Mouse (Mus musculus) bone marrow macrophage, adult 2 months (primary cell): ENCODE results near the gene Sorcs1. TPM values are rescaled to one million over a fixed set of nuclear protein-coding genes. Genes with fewer than 3 reads are reported as not detected.

ENCODE experiments used
- H3K27ac ChIP-seq: 2 replicates; pipeline ENCODE4 v1.5.1; 2012; ENCODE audit warnings: low read depth, low read length; ENCODE audit not compliant: insufficient read depth
- H3K4me1 ChIP-seq: 2 replicates; pipeline ENCODE4 v1.6.1; 2012; ENCODE audit warnings: low read length; ENCODE audit not compliant: control insufficient read depth, insufficient read depth
- H3K4me3 ChIP-seq: 2 replicates; pipeline ENCODE4 v1.5.1; 2012; ENCODE audit warnings: mild to moderate bottlenecking, low read length, moderate library complexity; ENCODE audit not compliant: insufficient read depth
- CTCF ChIP-seq: IDR thresholded peaks from 2 replicates; pipeline ENCODE4 v1.5.1; 2012; ENCODE audit warnings: low read depth, mild to moderate bottlenecking, low read length, moderate library complexity
- POLR2A ChIP-seq: IDR thresholded peaks from 2 replicates; pipeline ENCODE4 v1.6.1; 2012; ENCODE audit warnings: mild to moderate bottlenecking, low read depth, low read length, borderline replicate concordance
- polyA plus RNA-seq: library from polyadenylated mRNA; stranded (reverse); fragments of >200 nt; gene quantifications from 2 replicates; pipeline ENCODE4 v1.2.4, GENCODE M21; 2012; ENCODE audit not compliant: missing spikeins, insufficient read depth, insufficient read length

Sorcs1 gene
- polyA plus RNA-seq, 1 experiment = not detected

GRCm38 (mm10) chr19:50326151-50326550, 352.3 kb downstream of the Sorcs1 start:
- H3K4me3 ChIP-seq = no peak overlapping the region
- no peak overlapping the region for H3K27ac ChIP-seq
- TF ChIP-seq POLR2A = no peak
- no peaks in the 10 kb centered on the region for H3K4me1 ChIP-seq

GRCm38 (mm10) chr19:50325686-50326085, 352.8 kb downstream of the Sorcs1 start:
- no peak overlapping the region for H3K4me3 ChIP-seq
- no peak overlapping the region for H3K27ac ChIP-seq
- no peaks in the 10 kb centered on the region for H3K4me1 ChIP-seq
- TF ChIP-seq POLR2A (no peak), CTCF (no peak)

GRCm38 (mm10) chr19:50307046-50307445, 371.4 kb downstream of the Sorcs1 start:
- Histone ChIP-seq H3K4me1 (no peaks in the 10 kb centered on the region), H3K27ac (no peak overlapping the region), H3K4me3 (no peak overlapping the region)
- TF ChIP-seq POLR2A (no peak), CTCF (no peak)

- Histone ChIP-seq H3K27ac (no peak overlapping the region), H3K4me1 (no peaks in the 10 kb centered on the region), H3K4me3 (no peak overlapping the region)
- no peak for TF ChIP-seq CTCF
- TF ChIP-seq POLR2A = no peak
Observed at GRCm38 (mm10) chr19:50294205-50294604, 384.2 kb downstream of the Sorcs1 start.

GRCm38 (mm10) chr19:50264450-50264849, 414.0 kb downstream of the Sorcs1 start:
- H3K4me3 ChIP-seq = no peak overlapping the region
- no peak overlapping the region for H3K27ac ChIP-seq
- TF ChIP-seq POLR2A (no peak), CTCF (no peak)
- no peaks in the 10 kb centered on the region for H3K4me1 ChIP-seq

GRCm38 (mm10) chr19:50258718-50259413, 419.6 kb downstream of the Sorcs1 start:
- peak; percentile 49; the same call in 1 of the 2 replicates for TF ChIP-seq CTCF
- TF ChIP-seq POLR2A = no peak
- Histone ChIP-seq H3K4me3 (no peak overlapping the region), H3K27ac (no peak overlapping the region), H3K4me1 (no peaks in the 10 kb centered on the region)

GRCm38 (mm10) chr19:50220476-50220875, 458.0 kb downstream of the Sorcs1 start:
- H3K4me1 ChIP-seq = no peaks in the 10 kb centered on the region
- no peak overlapping the region for H3K27ac ChIP-seq
- no peak overlapping the region for H3K4me3 ChIP-seq
- TF ChIP-seq CTCF (no peak), POLR2A (no peak)

- TF ChIP-seq CTCF (no peak), POLR2A (no peak)
- Histone ChIP-seq H3K4me1 (no peaks in the 10 kb centered on the region), H3K4me3 (no peak overlapping the region), H3K27ac (no peak overlapping the region)
Observed at GRCm38 (mm10) chr19:50214466-50215228, 463.8 kb downstream of the Sorcs1 start.

GRCm38 (mm10) chr19:50210456-50210855, 468.0 kb downstream of the Sorcs1 start:
- TF ChIP-seq CTCF (no peak), POLR2A (no peak)

GRCm38 (mm10) chr19:50204341-50204740, 474.1 kb downstream of the Sorcs1 start:
- H3K27ac ChIP-seq = no peak overlapping the region
- no peak overlapping the region for H3K4me3 ChIP-seq
- TF ChIP-seq POLR2A = no peak
- no peak for TF ChIP-seq CTCF
- H3K4me1 ChIP-seq = no peaks in the 10 kb centered on the region

More at GRCm38 (mm10) chr19:50210456-50210855, 468.0 kb downstream of the Sorcs1 start:
- Histone ChIP-seq H3K4me1 (no peaks in the 10 kb centered on the region), H3K4me3 (no peak overlapping the region), H3K27ac (no peak overlapping the region)
